Mouse (Mus musculus): ENCODE measurements around the gene Cd6.

DNA sequence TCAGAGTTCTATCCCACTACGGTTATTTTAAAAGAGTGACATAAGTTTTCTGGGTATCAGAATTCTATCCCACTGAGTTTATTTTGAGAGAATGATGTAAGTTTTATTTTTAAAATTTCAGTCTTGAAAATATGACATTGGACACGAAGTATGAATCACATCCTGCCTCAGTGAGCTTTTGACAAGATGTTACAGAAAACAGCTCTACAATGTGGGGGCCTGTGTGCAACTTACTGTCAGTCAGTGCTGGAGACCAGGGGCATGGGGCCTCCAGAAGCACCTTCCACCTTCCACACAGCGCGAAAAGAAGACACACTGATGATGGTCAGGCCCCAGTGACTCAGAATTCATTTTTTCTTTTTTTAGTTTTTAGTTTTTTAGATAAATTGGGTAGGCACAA is 48.2 kb downstream of the Cd6 start:
- no peak for TF ChIP-seq CTCF (IDR thresholded peaks at IDR 0.05; ENCODE audit: low read depth)
- no peak for TF ChIP-seq EP300 (IDR thresholded peaks at IDR 0.05; ENCODE audit: low read depth)
